Mouse (Mus musculus) ES-Bruce4 (cell line): ENCODE measurements at regions not wholly inside any gene's neighbourhood (a gene's known extent, or its start where the extent isn't known, plus 50 kb on each side); places are given as distances from the start of the nearest gene placed in this dataset.

Experiments used
- H3K27ac ChIP-seq: 2 replicates; pipeline ENCODE4 v1.5.1; 2012; ENCODE audit warnings: low read length, inconsistent platforms; ENCODE audit not compliant: insufficient read depth
- H3K27me3 ChIP-seq: 2 replicates; pipeline ENCODE4 v1.6.1; 2012; ENCODE audit warnings: mild to moderate bottlenecking, low read length, inconsistent platforms; ENCODE audit not compliant: control insufficient read depth, poor library complexity, insufficient read depth, severe bottlenecking
- H3K36me3 ChIP-seq: 2 replicates; pipeline ENCODE4 v1.6.1; 2012; ENCODE audit warnings: inconsistent platforms, mild to moderate bottlenecking, low read length, moderate library complexity; ENCODE audit not compliant: control insufficient read depth, poor library complexity, insufficient read depth, severe bottlenecking
- H3K4me1 ChIP-seq: one replicate; pipeline ENCODE4 v1.8.1; 2011; ENCODE audit warnings: low read length; ENCODE audit not compliant: control insufficient read depth, insufficient read depth
- H3K4me3 ChIP-seq: 2 replicates; pipeline ENCODE4 v1.5.1; 2011; ENCODE audit warnings: low read depth, mild to moderate bottlenecking, low read length
- H3K9ac ChIP-seq: 2 replicates; pipeline ENCODE4 v1.6.1; 2012; ENCODE audit warnings: low read depth, mild to moderate bottlenecking, inconsistent platforms; ENCODE audit not compliant: poor library complexity, severe bottlenecking
- H3K9me3 ChIP-seq: replicated peaks from 2 replicates; pipeline ENCODE4 v1.6.1; 2012; ENCODE audit warnings: mild to moderate bottlenecking, low read length, inconsistent platforms; ENCODE audit not compliant: control insufficient read depth, poor library complexity, insufficient read depth, severe bottlenecking
- CTCF ChIP-seq: IDR thresholded peaks from one replicate; pipeline ENCODE4 v1.8.1; 2011; ENCODE audit warnings: low read depth, low read length
- EP300 ChIP-seq: IDR thresholded peaks from 2 replicates; pipeline ENCODE4 v1.6.1; 2011; ENCODE audit warnings: low read depth, low read length; ENCODE audit not compliant: insufficient read depth
- POLR2A ChIP-seq: IDR thresholded peaks from one replicate; pipeline ENCODE4 v1.8.1; 2011; ENCODE audit warnings: low read length; ENCODE audit not compliant: insufficient read depth

- H3K27me3 ChIP-seq = no peaks in the 10 kb centered on the region
- H3K4me1 ChIP-seq = no peaks in the 10 kb centered on the region
- no peak overlapping the region for H3K4me3 ChIP-seq
- no peak overlapping the region for H3K27ac ChIP-seq
- TF ChIP-seq POLR2A (no peak), EP300 (no peak), CTCF (no peak)
- no peaks in the 10 kb centered on the region for H3K9me3 ChIP-seq
- no peak overlapping the region for H3K9ac ChIP-seq
- no peaks in the 10 kb centered on the region for H3K36me3 ChIP-seq
Measured at GRCm38 (mm10) chr2:57917721-57918120, 80.0 kb upstream of the Galnt5 start.

GRCm38 (mm10) chr2:57919102-57919731 is 78.5 kb upstream of the Galnt5 start:
- no peaks in the 10 kb centered on the region for H3K36me3 ChIP-seq

GRCm38 (mm10) chr2:57934062-57934822 is 63.4 kb upstream of the Galnt5 start:
- Histone ChIP-seq H3K9ac (no peak overlapping the region), H3K4me3 (no peak overlapping the region), H3K9me3 (no peaks in the 10 kb centered on the region), H3K36me3 (no peaks in the 10 kb centered on the region), H3K27ac (no peak overlapping the region), H3K27me3 (no peaks in the 10 kb centered on the region), H3K4me1 (no peaks in the 10 kb centered on the region)
- no peak for TF ChIP-seq POLR2A
- TF ChIP-seq CTCF = peak; percentile 68

More at GRCm38 (mm10) chr2:57919102-57919731, 78.5 kb upstream of the Galnt5 start:
- Histone ChIP-seq H3K4me3 (no peak overlapping the region), H3K9me3 (no peaks in the 10 kb centered on the region), H3K4me1 (no peaks in the 10 kb centered on the region), H3K27ac (no peak overlapping the region), H3K27me3 (no peaks in the 10 kb centered on the region), H3K9ac (no peak overlapping the region)
- TF ChIP-seq CTCF = no peak
- TF ChIP-seq EP300 = no peak
- no peak for TF ChIP-seq POLR2A
